Mouse (Mus musculus) myocyte (in vitro differentiated cells): ENCODE results near the gene Lrmda. TPM values are rescaled to one million over a fixed set of nuclear protein-coding genes. Genes with fewer than 3 reads are reported as not detected.

Experiments used
- H3K27me3 ChIP-seq: one replicate; pipeline ENCODE4 v1.6.1; 2011; ENCODE audit not compliant: control insufficient read depth, insufficient read depth, insufficient read length
- H3K36me3 ChIP-seq: one replicate; pipeline ENCODE4 v1.6.1; 2011; ENCODE audit not compliant: control insufficient read depth, insufficient read depth
- H3K4me2 ChIP-seq: one replicate; pipeline ENCODE4 v1.6.1; 2011; ENCODE audit warnings: low read depth, control low read depth
- H3K4me3 ChIP-seq: one replicate; pipeline ENCODE4 v1.5.1; 2011; ENCODE audit warnings: mild to moderate bottlenecking, control low read depth, moderate library complexity
- H3K79me2 ChIP-seq: one replicate; pipeline ENCODE4 v1.6.1; 2011; ENCODE audit not compliant: control insufficient read depth, insufficient read depth
- H3ac ChIP-seq: one replicate; pipeline ENCODE4 v1.6.1; 2011; ENCODE audit not compliant: control insufficient read depth, insufficient read length
- CEBPB ChIP-seq: IDR thresholded peaks from 2 replicates; pipeline ENCODE4 v1.6.1; 2011; ENCODE audit warnings: mild to moderate bottlenecking, moderate library complexity; ENCODE audit not compliant: poor library complexity, insufficient read depth, severe bottlenecking
- E2F4 ChIP-seq: IDR thresholded peaks from one replicate; pipeline ENCODE4 v1.6.1; 2011; ENCODE audit warnings: mild to moderate bottlenecking, control low read depth, moderate library complexity; ENCODE audit not compliant: insufficient read depth
- MAX ChIP-seq: IDR thresholded peaks from one replicate; pipeline ENCODE4 v1.6.1; 2011; ENCODE audit warnings: low read depth, mild to moderate bottlenecking, control low read depth
- MYOD1 ChIP-seq, 3 experiments: IDR thresholded peaks; one replicate each; pipeline ENCODE4 v1.6.1; 2011; ENCODE audit warnings: control low read depth in 2 of 3, low read depth in 2 of 3, mild to moderate bottlenecking in 2 of 3, moderate library complexity in 1 of 3; ENCODE audit not compliant: insufficient read length in 2 of 3, control insufficient read depth in 1 of 3
- MYOG ChIP-seq, 3 experiments: IDR thresholded peaks; one replicate each; pipeline ENCODE4 v1.6.1; 2011; ENCODE audit warnings: control low read depth in 2 of 3, low read depth in 2 of 3, mild to moderate bottlenecking in 2 of 3; ENCODE audit not compliant: insufficient read length in 2 of 3, control insufficient read depth in 1 of 3, insufficient read depth in 1 of 3
- POLR2A ChIP-seq: IDR thresholded peaks from one replicate; pipeline ENCODE4 v1.6.1; 2011; ENCODE audit warnings: low read depth, mild to moderate bottlenecking, control low read depth, moderate library complexity; ENCODE audit not compliant: insufficient read length
- POLR2AphosphoS2 ChIP-seq: IDR thresholded peaks from one replicate; pipeline ENCODE4 v1.6.1; 2011; ENCODE audit warnings: low read depth, control low read depth; ENCODE audit not compliant: insufficient read length
- REST ChIP-seq: IDR thresholded peaks from one replicate; pipeline ENCODE4 v1.6.1; 2011; ENCODE audit warnings: mild to moderate bottlenecking, control low read depth, moderate library complexity; ENCODE audit not compliant: insufficient read depth, insufficient read length
- SRF ChIP-seq: IDR thresholded peaks from one replicate; pipeline ENCODE4 v1.6.1; 2011; ENCODE audit warnings: low read depth; ENCODE audit not compliant: control insufficient read depth, insufficient read length
- TCF12 ChIP-seq: IDR thresholded peaks from one replicate; pipeline ENCODE4 v1.6.1; 2011; ENCODE audit warnings: mild to moderate bottlenecking, control low read depth; ENCODE audit not compliant: poor library complexity, insufficient read depth, severe bottlenecking
- TCF3 ChIP-seq: IDR thresholded peaks from one replicate; pipeline ENCODE4 v1.6.1; 2011; ENCODE audit warnings: low read depth, control low read depth; ENCODE audit not compliant: insufficient read length
- USF1 ChIP-seq: IDR thresholded peaks from one replicate; pipeline ENCODE4 v1.6.1; 2011; ENCODE audit warnings: low read depth, mild to moderate bottlenecking, control low read depth, moderate library complexity
- polyA plus RNA-seq: library from polyadenylated mRNA; unstranded; fragments of >200 nt; fragmentation: generic; extraction: Trizol; gene quantifications from one replicate; pipeline ENCODE4 v1.2.1, GENCODE M21; 2012; ENCODE audit warnings: missing spikeins

The Lrmda gene
- polyA plus RNA-seq, 1 experiment, result 1.9 TPM

- no peaks in the 10 kb centered on the region for H3K27me3 ChIP-seq
- H3ac ChIP-seq, result no peak overlapping the region
These were observed 681.2 kb downstream of the Lrmda start for GRCm38 (mm10) chr14:22700690-22701089.

GRCm38 (mm10) chr14:22707958-22708701 lies 688.6 kb downstream of the Lrmda start:
- Histone ChIP-seq H3K27me3 (no peaks in the 10 kb centered on the region), H3K79me2 (no peaks in the 10 kb centered on the region), H3ac (no peak overlapping the region), H3K4me2 (no peak overlapping the region), H3K36me3 (no peaks in the 10 kb centered on the region), H3K4me3 (no peak overlapping the region)
- TF ChIP-seq POLR2AphosphoS2 (no peak), MYOD1 (IDR thresholded peaks at IDR 0.05; ENCODE audit: control insufficient read depth in 1 of 3, insufficient read length in 2 of 3, low read depth in 2 of 3) (no peak), POLR2A (no peak), USF1 (no peak), TCF3 (no peak), SRF (no peak), REST (no peak)

More at GRCm38 (mm10) chr14:22700690-22701089, 681.2 kb downstream of the Lrmda start:
- H3K4me3 ChIP-seq, result no peak overlapping the region
- TF ChIP-seq POLR2AphosphoS2, result no peak
- TF ChIP-seq MYOG (IDR thresholded peaks at IDR 0.05; ENCODE audit: control insufficient read depth in 1 of 3, insufficient read depth in 1 of 3, insufficient read length in 2 of 3, low read depth in 2 of 3), result no peak
- no peak for TF ChIP-seq CEBPB
- no peak for TF ChIP-seq TCF12
- no peak for TF ChIP-seq TCF3
- no peak for TF ChIP-seq USF1
- no peak for TF ChIP-seq REST
- no peak for TF ChIP-seq POLR2A
- no peak for TF ChIP-seq E2F4
- TF ChIP-seq MAX, result no peak
- no peak for TF ChIP-seq MYOD1 (IDR thresholded peaks at IDR 0.05; ENCODE audit: control insufficient read depth in 1 of 3, insufficient read length in 2 of 3, low read depth in 2 of 3)
- no peak for TF ChIP-seq SRF
- H3K4me2 ChIP-seq, result no peak overlapping the region
- H3K79me2 ChIP-seq, result no peaks in the 10 kb centered on the region
- no peaks in the 10 kb centered on the region for H3K36me3 ChIP-seq

- TF ChIP-seq MYOG (IDR thresholded peaks at IDR 0.05; ENCODE audit: control insufficient read depth in 1 of 3, insufficient read depth in 1 of 3, insufficient read length in 2 of 3, low read depth in 2 of 3), result no peak
- no peak for TF ChIP-seq POLR2A
- TF ChIP-seq REST, result no peak
- no peak for TF ChIP-seq POLR2AphosphoS2
- no peak for TF ChIP-seq CEBPB
- TF ChIP-seq SRF, result no peak
- TF ChIP-seq TCF12, result no peak
- TF ChIP-seq E2F4, result no peak
- TF ChIP-seq TCF3, result no peak
- no peak for TF ChIP-seq MAX
- no peak for TF ChIP-seq USF1
- TF ChIP-seq MYOD1 (IDR thresholded peaks at IDR 0.05; ENCODE audit: control insufficient read depth in 1 of 3, insufficient read length in 2 of 3, low read depth in 2 of 3), result no peak
- no peak overlapping the region for H3ac ChIP-seq
- H3K79me2 ChIP-seq, result no peaks in the 10 kb centered on the region
- H3K36me3 ChIP-seq, result no peaks in the 10 kb centered on the region
- no peak overlapping the region for H3K4me2 ChIP-seq
- no peaks in the 10 kb centered on the region for H3K27me3 ChIP-seq
- H3K4me3 ChIP-seq, result no peak overlapping the region
These were observed 690.7 kb downstream of the Lrmda start for GRCm38 (mm10) chr14:22710071-22710661.

- H3K27me3 ChIP-seq, result no peaks in the 10 kb centered on the region
- no peak overlapping the region for H3K4me2 ChIP-seq
- H3K36me3 ChIP-seq, result no peaks in the 10 kb centered on the region
- no peak overlapping the region for H3K4me3 ChIP-seq
- H3K79me2 ChIP-seq, result no peaks in the 10 kb centered on the region
- H3ac ChIP-seq, result no peak overlapping the region
- TF ChIP-seq MYOG (IDR thresholded peaks at IDR 0.05; ENCODE audit: control insufficient read depth in 1 of 3, insufficient read depth in 1 of 3, insufficient read length in 2 of 3, low read depth in 2 of 3), result no peak
- no peak for TF ChIP-seq CEBPB
- no peak for TF ChIP-seq USF1
- no peak for TF ChIP-seq POLR2A
- no peak for TF ChIP-seq TCF3
- TF ChIP-seq SRF, result no peak
- no peak for TF ChIP-seq TCF12
- TF ChIP-seq MYOD1 (IDR thresholded peaks at IDR 0.05; ENCODE audit: control insufficient read depth in 1 of 3, insufficient read length in 2 of 3, low read depth in 2 of 3), result no peak
These were observed 692.9 kb downstream of the Lrmda start for GRCm38 (mm10) chr14:22712388-22712787.
